Mouse (Mus musculus): ENCODE data around the gene Prrt4.

- TF ChIP-seq CTCF (conservative IDR thresholded peaks at IDR 0.05; ENCODE audit: low read length) (no peak), POU5F1 (IDR thresholded peaks at IDR 0.05; ENCODE audit: borderline replicate concordance, low read length) (no peak), NANOG (IDR thresholded peaks at IDR 0.05; ENCODE audit: borderline replicate concordance, low read length) (no peak)
Observed at GRCm38 (mm10) chr6:29201988-29202387, 22.6 kb upstream of the Prrt4 start.
